Mouse (Mus musculus) right cerebral cortex, postnatal 14 days (tissue): Measurements from ENCODE around the gene Gm7534.

ENCODE experiments used
- DNase-seq: peaks from one replicate; pipeline ENCODE4 v3.0.0; 2022

The Gm7534 gene

DNA sequence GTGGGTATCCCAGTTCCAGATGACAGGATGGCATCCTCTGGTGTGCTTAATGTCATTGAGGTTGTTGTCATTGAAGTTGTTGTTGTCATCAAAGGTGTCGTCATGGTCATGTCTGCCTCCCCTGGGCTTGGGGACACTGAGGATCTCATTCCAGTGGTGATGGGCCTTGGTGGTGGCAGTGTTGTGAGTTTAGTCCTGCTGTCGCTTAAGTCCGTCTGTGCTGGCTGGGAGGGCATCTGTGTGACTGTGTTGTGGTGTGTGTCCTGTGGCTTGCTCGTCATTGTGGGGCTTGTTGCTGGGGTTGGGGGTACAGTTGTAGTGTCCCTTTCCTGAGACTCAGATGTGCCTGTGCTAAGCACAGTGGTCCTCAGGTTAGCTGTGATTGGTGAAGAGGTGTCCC, at the start of gene Gm7534:
Gene Gm7534, minus strand, starts transcription at position 101 of the 400 bp plus-strand sequence.
- DNase-seq = no peak

DNA sequence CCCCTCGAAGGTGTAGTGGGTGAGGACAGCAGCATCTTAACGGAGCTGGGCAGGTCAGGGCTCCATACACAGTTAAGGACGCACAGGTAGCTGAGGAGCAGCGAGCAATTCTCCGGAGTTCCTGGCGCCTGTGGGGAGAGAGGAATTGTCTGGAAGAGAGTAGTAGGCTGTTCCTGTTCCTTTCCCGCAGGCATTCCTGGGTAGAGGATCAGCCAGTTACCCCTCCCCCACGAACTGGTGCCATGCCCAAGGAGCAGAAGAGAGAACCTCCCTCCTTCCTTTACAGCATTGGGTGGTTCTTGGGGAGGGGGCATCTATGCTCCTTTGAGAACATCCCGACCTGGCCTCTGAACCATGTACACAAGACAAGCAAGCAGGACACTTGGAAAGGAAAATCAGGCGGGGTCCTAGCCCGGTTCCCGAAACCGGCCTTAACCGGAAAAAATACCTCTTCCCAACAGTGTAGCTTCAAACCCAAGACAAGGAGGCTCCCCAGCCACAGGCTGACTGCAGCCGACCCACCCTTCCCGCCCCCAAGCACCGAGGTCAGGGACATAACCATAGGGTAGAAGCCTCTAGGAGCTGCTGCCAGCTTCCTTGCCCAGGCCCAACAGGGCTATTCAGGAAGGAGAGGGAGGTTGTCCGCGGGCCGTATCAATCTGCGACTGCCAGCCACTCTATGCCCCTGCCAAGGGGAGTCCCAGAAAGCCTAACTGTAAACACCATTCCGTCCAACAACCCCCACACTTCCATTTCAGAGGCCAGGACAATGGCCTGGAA, 49.5 kb upstream of the Gm7534 start:
- DNase-seq = no peak

DNA sequence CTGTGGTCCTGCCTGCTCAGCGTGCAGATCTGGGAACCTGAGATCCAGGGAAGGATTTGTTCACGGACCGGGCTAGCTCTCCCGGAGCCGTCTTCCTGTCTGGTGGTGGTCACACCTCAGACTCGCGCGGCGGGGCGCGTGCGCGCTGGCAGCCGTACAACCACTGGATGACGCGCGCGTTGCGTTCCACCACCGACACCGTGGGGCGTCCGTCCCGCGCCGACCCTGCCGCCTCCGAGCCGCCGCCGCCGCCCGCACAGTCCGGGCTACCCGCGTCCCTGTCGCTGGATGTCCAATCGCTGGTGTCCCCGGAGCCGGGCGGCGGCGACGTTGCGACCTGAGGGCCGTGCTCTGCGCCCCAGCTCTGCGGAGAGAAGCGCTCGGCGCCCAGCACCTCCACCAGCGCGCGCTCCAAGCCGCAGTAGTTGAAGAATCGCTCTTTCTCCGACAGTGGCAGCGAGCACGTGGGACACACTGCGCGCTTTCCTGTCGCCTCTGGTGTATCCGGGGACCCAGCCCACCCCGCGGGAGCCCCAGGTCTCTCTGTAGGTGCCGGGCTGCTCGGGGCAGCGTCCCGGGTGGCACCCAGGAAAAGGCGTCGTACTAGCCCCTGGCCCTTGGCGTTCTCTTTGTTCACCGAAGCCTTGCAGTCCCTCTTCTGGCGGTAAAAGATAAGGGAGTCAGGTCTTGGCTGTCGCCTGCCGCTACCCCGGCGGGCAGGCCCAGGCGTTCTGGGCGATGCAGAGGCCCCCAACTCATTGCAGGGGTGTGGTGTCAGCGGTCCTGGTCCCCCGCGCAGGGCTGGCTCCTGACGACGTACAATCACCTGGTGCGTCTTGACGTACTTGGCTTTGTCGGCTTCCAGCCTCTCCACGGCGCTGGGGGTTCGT, 48.7 kb upstream of the Gm7534 start:
- peak; percentile 71 for DNase-seq

DNA sequence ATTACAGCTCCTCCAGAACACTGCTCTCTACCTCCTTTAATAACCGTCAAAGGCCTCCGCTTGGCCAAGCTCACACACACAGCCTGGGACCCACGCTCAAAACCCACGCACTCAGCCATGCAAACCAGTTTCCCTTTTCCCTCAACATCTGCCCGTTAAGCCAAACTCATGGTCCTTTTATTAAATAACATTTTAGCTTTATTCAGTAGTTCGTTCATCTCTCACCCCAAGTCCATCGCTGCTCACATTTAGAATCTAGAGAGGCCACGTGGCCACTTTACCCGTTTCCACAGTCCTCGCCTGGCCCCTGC, 48.1 kb upstream of the Gm7534 start:
- no peak for DNase-seq

DNA sequence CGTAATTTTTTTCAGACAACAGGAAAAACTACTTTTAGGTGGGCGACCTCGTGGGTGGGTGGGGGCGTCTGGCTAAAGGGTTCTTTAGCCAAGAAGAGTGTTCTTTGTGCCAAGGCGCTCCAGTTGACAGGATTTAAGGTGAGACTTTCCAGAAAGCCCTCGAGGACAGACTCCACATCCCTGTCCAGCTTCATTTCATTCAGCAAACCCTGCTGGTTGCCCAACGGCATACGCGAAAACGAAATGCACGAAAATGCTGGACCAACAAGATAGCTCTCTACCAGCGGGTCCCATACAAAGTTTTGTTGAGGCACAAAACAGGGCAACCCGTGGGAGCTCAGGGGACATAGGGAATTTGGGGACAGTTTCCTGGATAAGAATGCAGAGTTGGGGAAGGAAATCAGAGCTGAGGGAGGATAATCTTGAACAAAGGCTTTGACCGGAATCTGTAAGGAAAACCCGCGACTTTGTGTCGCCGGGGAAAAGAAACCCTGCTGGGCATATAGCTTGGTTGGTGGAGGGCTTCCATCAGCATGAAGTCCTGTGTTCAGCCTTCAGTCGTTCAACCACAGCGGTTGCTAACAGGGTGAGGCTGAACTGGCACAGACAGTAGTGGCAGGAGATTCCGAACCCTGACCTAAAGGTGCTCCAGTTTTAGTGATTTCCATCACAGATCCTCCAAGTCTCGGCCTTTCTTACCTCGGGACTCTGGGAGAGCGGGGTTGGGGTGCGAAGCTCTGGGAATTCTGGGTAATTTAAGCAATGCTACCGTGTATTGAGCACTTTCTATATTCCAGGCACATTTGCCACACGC, 47.5 kb upstream of the Gm7534 start:
- no peak for DNase-seq

DNA sequence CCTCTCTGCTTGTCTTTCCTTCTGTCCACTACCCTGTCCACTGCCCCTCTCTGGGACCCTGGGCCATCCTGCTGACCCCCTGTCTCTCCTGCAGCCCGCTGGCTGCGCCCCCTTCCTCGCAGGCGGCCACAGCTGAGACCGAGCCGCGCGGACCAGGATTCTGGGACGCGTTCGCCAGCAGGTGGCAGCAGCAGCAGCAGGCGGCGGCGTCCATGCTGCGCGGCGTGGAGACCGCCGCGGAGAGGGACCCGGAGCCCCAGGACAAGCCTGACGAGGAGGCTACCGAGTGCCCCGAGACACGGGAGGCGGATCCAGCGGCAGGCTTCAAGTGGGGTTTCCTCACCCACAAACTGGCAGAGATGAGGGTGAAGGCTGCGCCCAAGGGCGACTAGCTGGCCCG, 46.8 kb upstream of the Gm7534 start:
- DNase-seq = peak; percentile 83

DNA sequence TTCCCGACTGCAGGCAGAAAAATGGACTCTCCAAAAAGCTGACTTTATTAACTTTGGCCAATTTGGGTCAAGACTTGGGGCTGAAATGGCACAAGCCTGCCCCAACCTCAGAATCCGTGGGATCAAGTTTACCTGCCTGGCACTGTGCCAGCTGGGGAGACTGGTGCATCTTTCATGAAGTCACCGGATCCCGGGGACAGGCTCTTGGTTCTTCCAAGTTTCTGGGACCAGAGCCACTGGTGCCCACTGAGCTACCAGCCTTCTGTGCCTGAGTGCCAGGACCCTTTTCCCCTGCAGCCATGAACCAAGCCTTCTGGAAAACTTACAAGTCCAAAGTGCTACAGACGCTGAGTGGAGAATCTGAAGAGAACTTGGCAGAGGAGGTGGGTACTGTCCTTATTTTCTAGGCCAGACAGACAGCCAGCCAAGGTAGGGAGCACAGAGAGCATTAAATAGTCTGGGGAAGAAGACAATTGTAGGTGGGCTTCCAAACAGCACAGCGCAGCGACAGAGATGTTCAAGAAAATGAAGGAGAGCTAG, 44.0 kb upstream of the Gm7534 start, which contains the start of gene Gm30191:
Gene Gm30191, plus strand, starts transcription at position 217 of the 540 bp plus-strand sequence.
- DNase-seq = no peak

GRCm38 (mm10) chr4:134246256-134246655, 43.5 kb upstream of the Gm7534 start:
- no peak for DNase-seq

DNA sequence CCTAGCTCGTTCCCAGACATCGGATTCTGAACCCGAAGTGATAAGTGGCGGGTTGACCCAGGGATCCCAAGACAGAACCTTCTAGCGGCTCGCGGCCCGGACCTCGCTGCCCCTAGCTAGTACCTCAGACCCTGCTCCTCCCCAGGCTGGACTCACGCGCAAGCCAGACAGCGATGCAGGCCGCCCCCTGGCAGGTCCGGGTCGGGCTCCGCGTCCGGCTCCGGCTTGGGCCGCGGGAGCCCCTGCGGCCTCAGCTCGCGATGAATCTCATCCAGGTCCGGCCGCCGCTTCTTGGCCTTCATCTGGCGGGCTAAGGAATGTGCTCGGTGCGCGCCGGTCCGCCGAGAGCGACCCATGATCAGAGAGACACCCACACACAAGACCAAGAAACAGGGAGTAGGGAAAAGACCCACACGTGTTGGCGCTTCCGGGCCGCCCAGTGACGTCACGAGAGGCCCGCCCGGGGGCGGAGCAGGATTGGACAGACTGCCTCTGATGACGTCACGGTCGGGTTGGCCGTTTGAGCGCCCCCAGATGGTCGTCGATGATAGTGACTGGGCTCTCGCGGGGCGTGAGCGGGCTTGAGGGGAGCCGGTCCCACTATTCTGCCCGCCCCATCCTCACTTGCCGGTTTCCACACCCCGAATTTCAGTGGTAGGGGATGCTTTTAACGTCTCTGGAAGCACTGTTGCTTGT, 42.5 kb upstream of the Gm7534 start, which contains the start of gene Zfp593:
Gene Zfp593, minus strand, starts transcription at position 445 of the 696 bp plus-strand sequence.
- peak; percentile 97 for DNase-seq

DNA sequence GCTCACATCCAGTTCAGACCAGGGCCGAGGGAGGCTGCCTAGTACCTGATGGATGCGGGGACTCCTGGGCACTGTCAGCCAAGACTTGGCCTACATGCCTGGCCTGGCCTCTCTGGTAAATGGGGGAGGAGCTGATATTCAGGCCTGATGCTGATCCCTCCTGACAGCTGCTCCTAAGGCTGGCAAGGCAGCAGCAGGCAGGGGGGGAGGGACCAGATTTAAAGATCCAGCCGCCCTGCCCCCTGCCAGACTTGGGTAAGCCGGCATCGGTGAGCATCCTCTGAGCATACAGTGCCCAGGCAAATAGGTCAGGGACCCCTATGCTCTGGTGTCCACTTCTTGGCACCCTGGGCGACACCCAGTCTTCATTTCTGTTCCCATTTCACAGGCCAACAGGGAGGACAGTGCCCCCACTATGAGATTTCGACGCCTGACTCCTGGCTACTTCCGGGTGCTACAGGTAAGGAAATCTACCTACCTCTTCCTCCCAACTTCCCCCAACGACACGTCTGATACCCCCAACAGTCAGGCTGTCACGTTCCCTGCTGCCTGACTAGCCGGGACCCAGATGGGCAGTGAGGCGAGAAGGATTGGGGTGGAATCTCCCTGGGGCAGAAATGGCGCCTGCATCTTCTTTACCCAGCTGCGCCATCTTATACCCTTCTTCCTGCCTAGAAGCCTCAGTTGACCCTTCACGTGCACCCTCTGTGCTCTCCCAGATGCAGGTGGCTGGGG, 40.9 kb upstream of the Gm7534 start, which contains the start of gene E130218I03Rik:
Gene E130218I03Rik, plus strand, starts transcription at position 147 of the 735 bp plus-strand sequence.
- no peak for DNase-seq

DNA sequence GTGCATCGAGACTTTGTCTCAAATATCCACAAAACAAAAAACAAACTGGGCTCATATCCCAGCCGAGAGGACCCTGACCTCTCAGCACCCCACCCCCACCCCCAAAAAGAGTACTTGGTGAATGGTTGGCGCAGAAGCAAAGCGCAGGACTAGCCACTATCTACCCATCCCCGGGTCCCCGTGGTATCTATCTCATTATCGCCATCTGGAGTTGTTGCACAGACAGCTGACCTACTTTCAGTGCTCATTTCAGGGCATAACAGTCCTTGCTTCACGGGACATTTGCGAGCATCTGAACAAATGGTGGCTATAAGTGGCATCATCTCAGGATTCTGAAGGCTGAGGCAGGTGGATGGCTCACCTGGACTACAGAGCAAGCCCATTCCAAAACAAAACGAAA, 35.9 kb upstream of the Gm7534 start:
- no peak for DNase-seq

GRCm38 (mm10) chr4:134238279-134238651, 35.5 kb upstream of the Gm7534 start, which contains the start of gene Cnksr1:
Gene Cnksr1, minus strand, starts transcription at chr4:134238399.
- DNase-seq = peak; percentile 42

GRCm38 (mm10) chr4:134237582-134238278, 34.9 kb upstream of the Gm7534 start:
- no peak for DNase-seq

DNA sequence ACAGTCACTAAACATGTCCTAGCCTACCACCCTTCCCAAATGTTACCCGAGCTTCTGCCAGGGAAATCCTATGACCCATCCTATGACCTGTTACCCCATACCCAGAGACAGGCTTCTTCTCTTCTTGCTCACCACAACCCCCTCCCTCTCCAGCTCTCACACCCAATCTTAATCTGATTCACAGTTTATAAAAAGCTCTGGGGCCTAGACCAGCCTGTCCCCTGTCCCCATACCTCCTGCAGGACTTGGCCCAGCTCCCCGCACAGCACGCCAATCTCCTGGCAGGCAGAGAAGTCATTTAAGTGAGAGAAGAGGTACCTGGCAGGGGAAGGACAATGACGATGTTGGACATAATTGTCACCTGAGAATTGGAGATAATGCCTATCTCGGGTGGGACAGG, 32.1 kb upstream of the Gm7534 start:
- no peak for DNase-seq

DNA sequence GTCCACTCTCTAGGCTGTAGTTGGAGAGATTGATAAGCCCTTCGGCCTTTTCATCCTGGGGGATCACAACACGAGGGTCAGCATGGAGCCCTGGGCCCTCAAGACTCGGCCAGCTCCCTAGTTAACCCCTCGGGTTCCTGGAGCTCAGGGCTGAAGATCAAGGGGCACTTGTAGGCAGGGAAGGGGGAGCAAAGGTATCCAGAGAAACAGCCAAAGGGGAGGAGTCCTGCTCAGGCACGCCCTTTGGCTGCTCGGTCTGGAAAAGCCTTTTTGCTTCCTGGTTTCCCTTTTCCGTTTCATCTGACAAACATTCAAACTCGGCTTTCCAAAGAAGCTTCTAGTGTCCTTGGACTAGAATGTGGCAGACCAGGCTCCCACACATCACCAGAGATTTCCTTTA, 27.6 kb upstream of the Gm7534 start:
- DNase-seq = no peak

DNA sequence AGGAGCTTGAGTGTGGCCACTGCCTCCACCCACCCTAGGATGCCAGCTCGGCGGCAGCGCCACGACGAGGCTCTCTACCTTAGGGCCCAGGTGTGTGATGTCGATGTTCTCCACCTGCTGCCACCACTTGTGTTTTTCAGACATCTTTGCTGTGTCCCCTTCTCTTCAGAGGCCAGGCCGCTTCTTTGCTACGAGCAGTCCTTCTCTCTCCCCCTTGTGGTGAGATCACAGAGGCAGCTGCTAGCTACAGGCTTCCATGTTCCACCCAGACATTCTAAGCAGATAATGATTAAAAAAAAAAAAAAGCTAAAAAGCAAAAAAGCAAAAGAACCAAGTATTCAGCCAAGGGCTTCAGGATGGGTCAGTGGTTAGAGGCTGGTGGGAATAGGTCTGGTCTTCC, 24.4 kb upstream of the Gm7534 start, which contains the start of gene Catsper4:
Gene Catsper4, minus strand, starts transcription at position 190 of the 400 bp plus-strand sequence.
- DNase-seq = no peak

DNA sequence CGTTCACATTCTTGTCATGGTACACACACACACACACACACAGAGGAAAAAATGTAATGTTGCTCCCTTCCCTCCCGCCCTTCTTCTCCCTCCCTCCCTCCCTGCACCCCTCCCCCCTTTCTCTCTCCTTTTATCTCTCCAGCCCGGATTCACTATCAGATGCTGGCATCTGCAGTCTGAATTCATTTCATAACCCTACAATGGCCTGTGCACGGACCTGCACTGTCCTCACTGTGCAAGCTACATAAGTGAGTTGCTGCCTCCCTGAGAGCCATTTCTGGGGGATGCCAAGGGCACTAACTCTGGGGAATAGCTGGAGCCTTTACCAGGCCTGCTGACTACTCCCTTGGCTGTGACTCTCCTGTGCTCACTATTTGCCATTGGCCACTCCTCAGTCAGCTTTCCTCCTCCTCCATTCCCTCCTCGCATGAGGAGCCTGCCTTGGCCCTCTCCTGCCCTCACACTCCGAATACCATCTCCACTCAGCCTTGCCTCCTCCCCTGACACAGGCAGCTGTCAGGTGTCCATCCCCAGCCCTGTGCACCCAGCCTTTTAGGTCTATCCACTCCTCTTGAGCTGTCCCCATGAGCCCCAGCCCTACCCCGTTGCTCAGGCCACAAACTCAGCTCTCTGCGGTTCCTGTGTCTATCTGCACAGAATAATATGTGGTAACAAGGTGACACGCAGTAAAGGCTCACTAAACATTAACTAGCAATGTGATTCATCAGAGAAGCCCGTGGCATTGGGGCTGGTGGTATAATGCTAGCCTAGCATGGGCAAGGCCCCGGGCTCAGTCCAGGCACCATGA, 20.2 kb upstream of the Gm7534 start:
- no peak for DNase-seq

GRCm38 (mm10) chr4:134206488-134207053, 3.8 kb upstream of the Gm7534 start:
- DNase-seq = no peak

DNA sequence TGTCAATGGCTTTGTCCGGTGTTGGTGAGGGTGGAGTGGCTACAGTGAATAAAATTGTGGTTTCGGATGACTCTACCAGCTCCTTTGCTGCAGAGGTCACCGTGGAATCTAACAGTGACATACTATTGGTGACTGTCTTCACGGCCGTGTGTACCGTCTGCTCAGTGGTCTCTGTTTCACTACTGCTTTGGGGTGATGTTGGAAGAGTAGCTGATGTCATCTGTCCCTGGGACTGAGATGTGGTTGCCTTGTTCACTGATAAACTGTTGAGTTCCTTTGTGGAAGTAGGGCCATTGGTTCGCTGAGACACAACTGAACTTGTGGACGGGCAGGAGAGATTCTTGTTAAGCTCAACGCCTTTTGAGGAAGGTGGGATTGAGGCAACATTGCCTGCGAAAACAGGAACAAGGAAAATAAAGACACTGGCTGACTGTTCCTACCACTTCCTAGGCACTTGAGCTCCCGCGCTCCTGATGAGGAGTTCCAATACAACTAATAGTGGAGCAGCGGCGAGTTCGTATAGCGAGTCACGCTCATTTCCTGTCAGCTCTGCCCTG, 614 bp upstream of the Gm7534 start:
- DNase-seq = no peak
